Mouse (Mus musculus) limb, embryonic 12.5 days (tissue): ENCODE results near the gene Zbtb14. TPM values are rescaled to one million over a fixed set of nuclear protein-coding genes. Genes with fewer than 3 reads are reported as not detected.

Experiments
- polyA plus RNA-seq: library from polyadenylated mRNA; unstranded; fragments of >200 nt; fragmentation: Nextera tagmentation; extraction: Ambion mirVana; gene quantifications from 2 replicates; pipeline ENCODE4 v1.2.1, GENCODE M21; 2016

Zbtb14 gene
- polyA plus RNA-seq, 1 experiment from 2014 or later: 31.1 TPM

Other genes with a start within 250 kb of the Zbtb14 start
- not detected in 2 replicates for gene Akain1, start 56.3 kb downstream of the Zbtb14 start, polyA plus RNA-seq